Mouse (Mus musculus) kidney, embryonic 15.5 days (tissue): Measurements from ENCODE around the gene Hoxa1. TPM values are rescaled to one million over a fixed set of nuclear protein-coding genes. Genes with fewer than 3 reads are reported as not detected.

Source experiments
- ATAC-seq: fragments of 200-750 bp; cut with Nextera tagmentation; replicated peaks from 2 replicates; pipeline ENCODE4 v1.8.0; 2017; ENCODE audit warnings: moderate TSS enrichment; ENCODE audit not compliant: low FRiP score
- H3K27ac ChIP-seq: fragments of 300-500 bp; sonication (generic); 2 replicates; pipeline ENCODE4 v1.5.1; 2015; ENCODE audit warnings: mild to moderate bottlenecking, inconsistent platforms
- H3K27me3 ChIP-seq: fragments of 300-500 bp; sonication (generic); 2 replicates; pipeline ENCODE4 v1.6.1; 2015; ENCODE audit warnings: inconsistent platforms
- H3K36me3 ChIP-seq: fragments of 300-500 bp; sonication (generic); 2 replicates; pipeline ENCODE4 v1.6.1; 2015; ENCODE audit warnings: inconsistent platforms
- H3K4me1 ChIP-seq: fragments of 300-500 bp; sonication (generic); 2 replicates; pipeline ENCODE4 v1.6.1; 2015; ENCODE audit warnings: inconsistent platforms
- H3K4me2 ChIP-seq: fragments of 300-500 bp; sonication (generic); 2 replicates; pipeline ENCODE4 v1.6.1; 2015; ENCODE audit warnings: moderate library complexity, mild to moderate bottlenecking, inconsistent platforms
- H3K4me3 ChIP-seq: fragments of 300-500 bp; sonication (generic); replicated peaks from 2 replicates; pipeline ENCODE4 v1.5.1; 2015; ENCODE audit warnings: mild to moderate bottlenecking, inconsistent platforms
- H3K9ac ChIP-seq: fragments of 300-500 bp; sonication (generic); 2 replicates; pipeline ENCODE4 v1.6.1; 2015; ENCODE audit warnings: mild to moderate bottlenecking, inconsistent platforms
- H3K9me3 ChIP-seq: fragments of 300-500 bp; sonication (generic); replicated peaks from 2 replicates; pipeline ENCODE4 v1.6.1; 2016; ENCODE audit warnings: inconsistent platforms
- WGBS: fragments of 180-500 bp; shearing (Covaris S2); methylation state at CpG from one replicate; pipeline ENCODE4 v1.1.7; 2015; ENCODE audit warnings: mixed read lengths; 5-methylcytosine and 5-hydroxymethylcytosine counted together
- polyA plus RNA-seq: library from polyadenylated mRNA; unstranded; fragments of >200 nt; fragmentation: Nextera tagmentation; extraction: Ambion mirVana; gene quantifications from 2 replicates; pipeline ENCODE4 v1.2.1, GENCODE M21; 2015

The Hoxa1 gene
- polyA plus RNA-seq, result 0.64 and 0.81 TPM in 2 replicates

DNA sequence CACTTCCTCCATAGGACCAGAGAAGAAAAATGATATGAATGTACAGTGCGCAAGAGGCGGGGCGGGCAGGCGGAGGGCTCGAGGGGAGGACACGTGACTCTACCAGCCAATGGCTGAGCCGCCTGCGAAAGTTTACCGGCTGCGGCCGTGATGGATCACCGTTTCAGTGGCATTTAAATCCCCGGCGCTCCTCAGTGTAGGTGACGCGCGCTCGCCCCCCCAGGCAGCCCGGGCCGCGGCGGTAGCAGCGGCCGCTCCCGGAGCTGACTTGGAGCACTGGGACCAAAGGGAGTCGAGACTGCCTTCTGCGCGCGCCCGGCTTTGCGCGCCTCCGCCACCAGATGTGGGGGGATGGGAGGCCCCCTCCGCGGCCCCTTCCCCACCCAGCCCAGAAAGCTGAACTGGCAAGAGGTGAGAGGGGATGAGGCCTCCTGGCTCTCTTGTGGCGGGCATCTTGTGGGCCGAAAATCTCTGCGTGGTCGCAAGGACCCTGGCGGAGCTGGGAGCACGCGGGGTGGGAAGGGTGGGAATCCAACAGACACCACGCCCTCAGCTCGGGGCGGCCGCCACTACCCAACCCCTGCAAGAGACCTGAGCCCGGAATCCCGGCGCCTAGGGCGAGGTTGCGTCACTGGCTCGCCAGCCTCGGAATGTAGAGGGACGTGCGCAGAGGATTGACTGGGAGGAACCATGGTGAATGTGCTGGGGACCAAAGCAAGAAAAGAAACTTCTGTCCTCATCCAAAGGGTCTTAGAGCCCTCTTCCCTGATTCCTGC, at the start of gene Hoxa1:
Hoxa1 (minus strand) TSS at position 42 of the 776 bp plus-strand sequence.
- Histone ChIP-seq H3K9ac (peak within 1 kb of the TSS; percentile 77), H3K27me3 (peaks cover 46% of the 10 kb centered on the region), H3K27ac (peak within 1 kb of the TSS; percentile 95), H3K4me2 (peak within 1 kb of the TSS; percentile 97), H3K4me1 (peaks cover 63% of the 10 kb centered on the region), H3K9me3 (no peaks in the 10 kb centered on the region), H3K4me3 (peak within 1 kb of the TSS; percentile 85), H3K36me3 (no peaks in the 10 kb centered on the region)
- ATAC-seq, result peak; percentile 83
- under 1% methylated on average over 55 of the region's 55 CpGs for WGBS

DNA sequence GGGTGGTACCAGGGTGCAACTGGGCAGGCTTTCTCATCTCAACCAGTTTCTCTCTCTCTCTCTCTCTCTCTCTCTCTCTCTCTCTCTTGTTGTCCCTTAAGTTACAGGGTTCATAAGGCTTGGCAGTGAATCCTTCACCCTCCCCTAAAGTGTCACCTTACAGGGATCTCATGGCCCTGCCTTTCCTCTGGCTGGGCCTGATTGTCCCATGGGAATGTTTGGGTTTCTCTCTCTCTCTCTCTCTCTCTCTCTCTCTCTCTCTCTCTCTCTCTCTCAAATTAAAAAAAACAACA, 49.5 kb upstream of the Hoxa1 start:
- Histone ChIP-seq H3K4me3 (peak overlapping the region; percentile 69), H3K4me1 (peaks cover 84% of the 10 kb centered on the region), H3K9ac (peak overlapping the region; percentile 35; the same call in 1 of the 2 replicates)

DNA sequence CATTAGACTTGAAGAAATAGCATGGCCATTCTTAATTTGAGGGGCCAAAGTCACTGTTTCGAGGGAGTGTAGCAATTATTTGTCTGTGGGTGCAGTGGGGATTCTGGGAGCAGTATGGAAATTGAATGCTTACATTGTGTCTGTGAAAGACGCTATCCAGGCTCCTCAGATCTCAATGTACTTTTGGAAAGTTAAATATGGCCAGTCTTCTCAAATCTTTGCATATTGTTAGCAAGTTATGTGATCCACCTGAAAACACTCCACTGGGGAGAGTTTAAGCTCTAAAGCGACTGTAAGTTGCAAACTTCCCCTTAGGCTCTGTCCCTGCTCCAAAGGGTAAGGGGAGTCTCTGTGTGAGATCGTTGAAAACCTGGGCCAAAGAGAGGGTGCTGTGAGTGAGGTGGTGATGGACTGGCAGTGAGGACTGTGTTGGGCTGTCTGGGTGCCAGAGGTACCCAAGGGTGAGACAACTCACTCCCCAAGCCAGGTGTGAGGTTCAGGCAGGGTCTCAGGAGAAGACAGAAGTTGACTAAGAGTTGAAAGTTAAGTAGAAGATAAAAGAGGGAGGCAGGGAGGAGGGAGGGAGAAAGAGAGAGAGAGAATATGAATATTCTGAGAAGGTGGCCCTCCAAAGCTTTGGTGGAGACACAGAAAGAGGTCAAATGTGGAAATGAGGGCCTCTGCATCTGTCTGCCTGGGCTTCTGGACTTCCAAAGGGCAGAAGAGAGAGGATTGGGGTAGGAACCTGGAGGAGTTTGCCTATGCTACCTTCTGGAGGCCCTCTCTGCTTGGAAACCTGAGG, 49.0 kb upstream of the Hoxa1 start:
- peaks cover 4% of the 10 kb centered on the region; the same call in 1 of the 2 replicates for H3K27me3 ChIP-seq
- 26% methylated on average over 4 of the region's 4 CpGs for WGBS

More for the DNA sequence above, 49.5 kb upstream of the Hoxa1 start:
- H3K27me3 ChIP-seq, result peaks cover 4% of the 10 kb centered on the region; the same call in 1 of the 2 replicates
- peaks cover 21% of the 10 kb centered on the region for H3K36me3 ChIP-seq
- peak overlapping the region; percentile 92 for H3K4me2 ChIP-seq
- peak overlapping the region; percentile 82 for H3K27ac ChIP-seq
- ATAC-seq, result no peak
- H3K9me3 ChIP-seq, result no peaks in the 10 kb centered on the region

DNA sequence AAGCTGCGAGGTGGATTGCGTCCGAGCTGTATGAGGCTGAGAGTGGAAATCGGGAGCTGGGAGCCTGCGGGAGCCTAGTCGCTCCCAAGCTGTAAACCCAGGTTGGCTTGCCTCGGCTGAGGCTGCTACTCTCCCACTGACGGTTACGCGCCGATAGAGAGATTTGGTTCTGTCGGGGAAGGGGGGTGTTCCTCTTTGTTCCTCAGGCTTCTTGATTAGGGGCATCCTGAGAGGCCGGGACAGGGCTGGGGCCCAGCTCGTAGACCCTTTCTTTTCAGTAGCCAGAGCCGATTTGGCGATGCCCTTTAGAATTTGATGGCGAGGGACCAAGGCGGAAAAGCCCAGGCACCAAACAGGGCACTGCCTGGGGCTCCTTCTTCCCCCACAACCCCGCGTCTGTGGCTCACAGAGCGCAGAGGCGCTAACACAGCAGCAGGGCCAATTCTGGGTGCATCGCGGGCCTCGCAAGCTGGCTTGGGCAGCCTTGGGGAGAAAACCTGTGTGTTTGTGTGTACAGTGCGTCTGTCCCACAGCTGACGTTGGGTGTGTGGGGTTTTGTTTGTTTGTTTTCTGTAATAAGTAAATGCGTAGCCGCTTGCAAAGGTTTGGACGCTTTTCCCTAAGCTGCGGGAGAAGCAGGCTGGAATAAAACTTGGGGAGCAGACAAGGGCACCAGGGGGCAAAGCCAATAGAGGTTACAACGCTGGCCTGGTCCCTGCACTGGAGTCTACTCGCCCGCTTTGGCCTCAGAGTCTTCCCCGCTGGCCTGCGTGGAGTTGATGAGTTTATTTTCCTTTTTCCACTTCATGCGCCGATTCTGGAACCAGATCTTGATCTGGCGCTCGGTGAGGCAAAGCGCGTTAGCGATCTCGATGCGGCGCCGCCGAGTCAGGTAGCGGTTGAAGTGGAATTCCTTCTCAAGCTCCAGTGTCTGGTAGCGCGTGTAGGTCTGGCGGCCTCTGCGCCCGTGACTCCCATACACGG, 47.8 kb upstream of the Hoxa1 start:
- H3K27ac ChIP-seq, result peak overlapping the region; percentile 82
- H3K9ac ChIP-seq, result peak overlapping the region; percentile 19
- peak overlapping the region; percentile 69 for H3K4me3 ChIP-seq
- peak overlapping the region; percentile 92 for H3K4me2 ChIP-seq
- no peaks in the 10 kb centered on the region for H3K9me3 ChIP-seq
- 13% methylated on average over 55 of the region's 55 CpGs for WGBS
- H3K4me1 ChIP-seq, result peaks cover 93% of the 10 kb centered on the region
- H3K27me3 ChIP-seq, result peaks cover 4% of the 10 kb centered on the region; the same call in 1 of the 2 replicates
- peaks cover 24% of the 10 kb centered on the region for H3K36me3 ChIP-seq
- no peak for ATAC-seq

More for the DNA sequence above, 49.0 kb upstream of the Hoxa1 start:
- Histone ChIP-seq H3K9me3 (no peaks in the 10 kb centered on the region), H3K4me3 (peak overlapping the region; percentile 69), H3K27ac (peak overlapping the region; percentile 82), H3K9ac (peak overlapping the region; percentile 35), H3K4me2 (peak overlapping the region; percentile 92), H3K36me3 (peaks cover 24% of the 10 kb centered on the region), H3K4me1 (peaks cover 89% of the 10 kb centered on the region)
- no peak for ATAC-seq

DNA sequence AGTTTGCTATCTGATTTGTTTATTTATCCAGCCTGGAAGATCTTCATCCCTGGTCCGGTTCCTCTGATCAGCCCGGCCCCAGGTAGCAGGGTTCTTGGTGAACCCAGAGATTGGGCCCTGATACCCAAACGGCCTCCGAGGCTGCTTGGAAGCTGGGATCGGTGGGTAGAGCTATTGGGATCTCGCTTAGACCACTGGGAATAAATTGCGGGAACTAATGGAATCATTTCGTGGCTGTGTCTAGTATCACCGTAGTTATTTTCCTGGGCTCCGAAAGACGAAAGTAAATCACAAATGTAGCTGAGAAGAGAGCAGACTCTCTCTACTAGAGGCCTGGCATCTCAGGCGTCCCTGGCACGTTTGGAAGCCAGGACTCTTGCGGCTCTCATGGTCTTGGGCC, 47.1 kb upstream of the Hoxa1 start:
- ATAC-seq, result no peak
- 14% methylated on average over 14 of the region's 14 CpGs for WGBS

GRCm38 (mm10) chr6:52204050-52204752, 46.1 kb upstream of the Hoxa1 start, which contains the start of gene Hoxa5:
Gene Hoxa5, minus strand, starts transcription at chr6:52204587.
- no peaks in the 10 kb centered on the region for H3K9me3 ChIP-seq
- peak within 1 kb of the TSS; percentile 92 for H3K4me2 ChIP-seq
- under 1% methylated on average over 55 of the region's 65 CpGs for WGBS
- peak within 1 kb of the TSS; percentile 66 for H3K9ac ChIP-seq
- H3K27me3 ChIP-seq, result peaks cover 4% of the 10 kb centered on the region; the same call in 1 of the 2 replicates
- ATAC-seq, result peak; percentile 57
- peaks cover 94% of the 10 kb centered on the region for H3K4me1 ChIP-seq
- peak within 1 kb of the TSS; percentile 82 for H3K27ac ChIP-seq
- peaks cover 29% of the 10 kb centered on the region for H3K36me3 ChIP-seq
- H3K4me3 ChIP-seq, result peak within 1 kb of the TSS; percentile 69

More for the DNA sequence above, 47.1 kb upstream of the Hoxa1 start:
- peaks cover 97% of the 10 kb centered on the region for H3K4me1 ChIP-seq
- peak overlapping the region; percentile 92 for H3K4me2 ChIP-seq
- H3K27ac ChIP-seq, result peak overlapping the region; percentile 82
- H3K9ac ChIP-seq, result peak overlapping the region; percentile 19
- H3K9me3 ChIP-seq, result no peaks in the 10 kb centered on the region
- H3K36me3 ChIP-seq, result peaks cover 24% of the 10 kb centered on the region
- H3K4me3 ChIP-seq, result peak overlapping the region; percentile 69
- H3K27me3 ChIP-seq, result peaks cover 4% of the 10 kb centered on the region; the same call in 1 of the 2 replicates

DNA sequence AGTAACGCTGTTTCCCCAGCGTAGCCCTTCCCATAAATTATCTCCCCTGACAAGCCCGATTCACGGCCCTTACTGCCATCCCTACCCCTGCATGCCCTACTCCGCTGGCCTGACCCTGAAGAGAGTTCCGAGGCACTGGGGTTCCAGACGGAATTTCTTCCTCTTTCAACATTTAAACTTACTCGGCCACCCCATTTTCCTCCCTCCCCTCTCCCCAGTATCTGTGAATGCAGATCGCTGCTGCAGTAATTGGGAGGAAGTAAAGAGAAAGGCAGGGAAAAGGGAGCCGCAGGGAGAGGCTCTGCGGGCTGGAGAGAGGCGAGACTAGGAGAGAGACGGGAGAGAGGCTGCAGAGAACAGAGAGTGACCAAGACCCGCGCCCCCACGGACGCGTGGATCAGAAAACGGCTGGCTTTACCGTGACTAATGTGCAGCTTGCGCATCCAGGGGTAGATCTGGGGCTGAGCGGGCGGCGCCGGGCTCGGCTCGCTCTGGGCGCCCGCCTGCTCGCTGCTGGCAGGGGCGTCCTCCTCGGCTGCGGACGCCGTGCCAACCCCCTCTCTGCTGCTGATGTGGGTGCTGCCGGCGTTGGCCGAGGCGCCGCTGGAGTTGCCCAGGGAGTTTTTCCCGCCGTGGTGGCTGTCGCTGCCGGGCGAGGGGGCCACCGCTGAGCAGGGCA, 45.4 kb upstream of the Hoxa1 start:
- Histone ChIP-seq H3K9me3 (no peaks in the 10 kb centered on the region), H3K9ac (peak overlapping the region; percentile 66), H3K4me1 (peaks cover 87% of the 10 kb centered on the region), H3K27ac (peak overlapping the region; percentile 82), H3K27me3 (peaks cover 4% of the 10 kb centered on the region; the same call in 1 of the 2 replicates), H3K4me3 (peak overlapping the region; percentile 69), H3K4me2 (peak overlapping the region; percentile 92), H3K36me3 (peaks cover 29% of the 10 kb centered on the region)
- 0 out of 2 replicates have a peak, but pooled peaks have one; percentile 30 for ATAC-seq
- under 1% methylated on average over 45 of the region's 46 CpGs for WGBS

- Histone ChIP-seq H3K36me3 (peaks cover 29% of the 10 kb centered on the region), H3K27ac (peak overlapping the region; percentile 82), H3K9ac (peak overlapping the region; percentile 66), H3K4me1 (peaks cover 84% of the 10 kb centered on the region), H3K27me3 (peaks cover 4% of the 10 kb centered on the region; the same call in 1 of the 2 replicates), H3K4me2 (peak overlapping the region; percentile 92), H3K9me3 (no peaks in the 10 kb centered on the region), H3K4me3 (peak overlapping the region; percentile 69)
- no peak for ATAC-seq
- WGBS, result 6% methylated on average over 10 of the region's 10 CpGs
These were observed 44.9 kb upstream of the Hoxa1 start for GRCm38 (mm10) chr6:52203121-52203370.

GRCm38 (mm10) chr6:52202362-52203120, 44.4 kb upstream of the Hoxa1 start:
- Histone ChIP-seq H3K4me2 (peak overlapping the region; percentile 92), H3K4me3 (peak overlapping the region; percentile 69), H3K27me3 (peaks cover 4% of the 10 kb centered on the region; the same call in 1 of the 2 replicates), H3K36me3 (peaks cover 29% of the 10 kb centered on the region), H3K9ac (peak overlapping the region; percentile 66), H3K4me1 (peaks cover 84% of the 10 kb centered on the region), H3K9me3 (no peaks in the 10 kb centered on the region), H3K27ac (peak overlapping the region; percentile 82)
- WGBS, result 18% methylated on average over 22 of the region's 22 CpGs
- ATAC-seq, result no peak

GRCm38 (mm10) chr6:52201269-52201668, 43.2 kb upstream of the Hoxa1 start:
- ATAC-seq, result no peak
- Histone ChIP-seq H3K36me3 (peaks cover 25% of the 10 kb centered on the region), H3K27ac (peak overlapping the region; percentile 67), H3K4me3 (0 out of 2 replicates have a peak overlapping the region, but pooled peaks have one; percentile 3), H3K9ac (no peak overlapping the region), H3K4me2 (peak overlapping the region; percentile 24), H3K27me3 (0 out of 2 replicates have a peak, but pooled peaks cover 4% of the 10 kb centered on the region), H3K9me3 (no peaks in the 10 kb centered on the region), H3K4me1 (peaks cover 84% of the 10 kb centered on the region)
- 74% methylated on average over 1 of the region's 1 CpGs for WGBS
